Mouse (Mus musculus) skeletal muscle tissue, adult 2 months (tissue): ENCODE results near the gene Eif4g3.
"Not testable (repeated sequence)": the region's sequence is repeated elsewhere in the genome, so short reads cannot be mapped to it uniquely, and the experiment has no call there.

Experiments
- DNase-seq: peaks from one replicate; pipeline ENCODE4 v3.0.0-alpha.2; 2012; ENCODE audit warnings: low read depth, low spot score

The Eif4g3 gene

GRCm38 (mm10) chr4:138022761-138023160 lies 29.9 kb downstream of the Eif4g3 start:
- DNase-seq = no peak

- DNase-seq = no peak
Observed at GRCm38 (mm10) chr4:138023403-138024100, 30.7 kb downstream of the Eif4g3 start.

- no peak for DNase-seq
Observed at GRCm38 (mm10) chr4:138029168-138029567, 36.3 kb downstream of the Eif4g3 start.

- no peak for DNase-seq
Observed at GRCm38 (mm10) chr4:138031828-138032227, 39.0 kb downstream of the Eif4g3 start.

- DNase-seq = no peak
Observed at GRCm38 (mm10) chr4:138033871-138034270, 41.0 kb downstream of the Eif4g3 start.

GRCm38 (mm10) chr4:138035435-138036120 lies 42.8 kb downstream of the Eif4g3 start:
- DNase-seq = peak; percentile 48

- no peak for DNase-seq
Observed at GRCm38 (mm10) chr4:138037110-138037509, 44.3 kb downstream of the Eif4g3 start.

GRCm38 (mm10) chr4:138037896-138038295 lies 45.1 kb downstream of the Eif4g3 start:
- DNase-seq = no peak

GRCm38 (mm10) chr4:138038365-138039274 lies 45.8 kb downstream of the Eif4g3 start:
- DNase-seq = no peak

- DNase-seq = peak; percentile 59
Observed at GRCm38 (mm10) chr4:138039275-138039651, 46.4 kb downstream of the Eif4g3 start.

- no peak for DNase-seq
Observed at GRCm38 (mm10) chr4:138040589-138040988, 47.8 kb downstream of the Eif4g3 start.

GRCm38 (mm10) chr4:138041566-138042256 lies 48.9 kb downstream of the Eif4g3 start:
- no peak for DNase-seq

GRCm38 (mm10) chr4:138042257-138042589 lies 49.4 kb downstream of the Eif4g3 start:
- DNase-seq = no peak

GRCm38 (mm10) chr4:138042625-138043024 lies 49.8 kb downstream of the Eif4g3 start:
- no peak for DNase-seq

- DNase-seq = no peak
Observed at GRCm38 (mm10) chr4:138044841-138045500, 52.1 kb downstream of the Eif4g3 start.

GRCm38 (mm10) chr4:138045809-138046208 lies 53.0 kb downstream of the Eif4g3 start:
- DNase-seq = no peak

GRCm38 (mm10) chr4:138046371-138046770 lies 53.5 kb downstream of the Eif4g3 start:
- no peak for DNase-seq

- no peak for DNase-seq
Observed at GRCm38 (mm10) chr4:138049547-138049946, 56.7 kb downstream of the Eif4g3 start.

- DNase-seq = no peak
Observed at GRCm38 (mm10) chr4:138051488-138051887, 58.7 kb downstream of the Eif4g3 start.

GRCm38 (mm10) chr4:138056658-138057057 lies 63.8 kb downstream of the Eif4g3 start:
- DNase-seq = no peak

GRCm38 (mm10) chr4:138057196-138057754 lies 64.5 kb downstream of the Eif4g3 start:
- DNase-seq = not testable (repeated sequence)
